Mouse (Mus musculus) kidney, adult 2 months (tissue): ENCODE measurements at regions not wholly inside any gene's neighbourhood (a gene's known extent, or its start where the extent isn't known, plus 50 kb on each side); places are given as distances from the start of the nearest gene placed in this dataset.
"Not testable (repeated sequence)": the region's sequence is repeated elsewhere in the genome, so short reads cannot be mapped to it uniquely, and the experiment has no call there.

Experiments
- DNase-seq: peaks from one replicate; pipeline ENCODE4 v3.0.0; 2021
- H3K27ac ChIP-seq: fragments of 200-500 bp; 2 replicates; pipeline ENCODE4 v1.5.1; 2012; ENCODE audit warnings: low read depth, low read length, control low read depth, inconsistent platforms; ENCODE audit not compliant: insufficient read depth
- H3K27me3 ChIP-seq: fragments of 200-500 bp; replicated peaks from 2 replicates; pipeline ENCODE4 v1.6.1; 2012; ENCODE audit warnings: mild to moderate bottlenecking, moderate library complexity, low read length, inconsistent platforms; ENCODE audit not compliant: control insufficient read depth, insufficient read depth
- H3K36me3 ChIP-seq: fragments of 200-500 bp; 2 replicates; pipeline ENCODE4 v1.6.1; 2012; ENCODE audit warnings: mild to moderate bottlenecking, moderate library complexity, low read length, inconsistent platforms; ENCODE audit not compliant: control insufficient read depth, insufficient read depth
- H3K4me1 ChIP-seq: fragments of 200-500 bp; 2 replicates; pipeline ENCODE4 v1.6.1; 2011; ENCODE audit warnings: low read length; ENCODE audit not compliant: control insufficient read depth, insufficient read depth
- H3K4me3 ChIP-seq: fragments of 200-500 bp; 2 replicates; pipeline ENCODE4 v1.5.1; 2011; ENCODE audit warnings: mild to moderate bottlenecking, low read depth, low read length, control low read depth; ENCODE audit not compliant: insufficient read depth
- CTCF ChIP-seq: fragments of 200-500 bp; conservative IDR thresholded peaks from 2 replicates; pipeline ENCODE4 v1.5.1; 2011; ENCODE audit warnings: low read depth, mild to moderate bottlenecking, control low read depth, low read length, moderate library complexity, mixed read lengths; ENCODE audit not compliant: insufficient read depth, insufficient read length
- POLR2A ChIP-seq: fragments of 200-500 bp; IDR thresholded peaks from one replicate; pipeline ENCODE4 v1.6.1; 2011; ENCODE audit warnings: low read depth, low read length, control low read depth
- WGBS: fragments of 180-500 bp; shearing (Covaris S2); methylation state at CpG from one replicate; pipeline ENCODE4 v1.1.7; 2018; 5-methylcytosine and 5-hydroxymethylcytosine counted together

DNA sequence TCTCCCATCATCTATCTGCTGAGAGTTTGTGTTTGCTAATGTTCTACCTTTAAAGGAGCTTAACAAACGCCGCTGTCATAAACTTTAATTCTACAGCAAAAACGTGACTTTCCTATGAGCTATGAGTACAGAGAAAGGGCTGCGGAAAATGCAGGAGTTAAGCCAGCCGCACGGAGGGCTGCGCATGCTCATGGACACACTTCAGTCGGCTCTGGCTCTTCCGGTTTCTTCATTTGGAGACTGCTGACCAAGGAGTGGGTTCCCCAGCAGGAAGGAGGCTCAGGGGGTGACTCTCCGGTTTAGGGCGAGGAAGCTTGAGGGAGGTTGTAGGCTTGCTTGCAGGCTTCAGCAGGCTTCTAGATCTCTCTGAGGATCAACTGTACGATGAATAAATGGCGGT, 59.3 kb downstream of the Sox2 start:
- no peaks in the 10 kb centered on the region for H3K36me3 ChIP-seq
- no peaks in the 10 kb centered on the region for H3K4me1 ChIP-seq
- H3K4me3 ChIP-seq, result no peak overlapping the region
- TF ChIP-seq CTCF (no peak), POLR2A (no peak)
- H3K27me3 ChIP-seq, result no peaks in the 10 kb centered on the region
- 70% methylated on average over 13 of the region's 13 CpGs for WGBS
- no peak for DNase-seq
- no peak overlapping the region for H3K27ac ChIP-seq

DNA sequence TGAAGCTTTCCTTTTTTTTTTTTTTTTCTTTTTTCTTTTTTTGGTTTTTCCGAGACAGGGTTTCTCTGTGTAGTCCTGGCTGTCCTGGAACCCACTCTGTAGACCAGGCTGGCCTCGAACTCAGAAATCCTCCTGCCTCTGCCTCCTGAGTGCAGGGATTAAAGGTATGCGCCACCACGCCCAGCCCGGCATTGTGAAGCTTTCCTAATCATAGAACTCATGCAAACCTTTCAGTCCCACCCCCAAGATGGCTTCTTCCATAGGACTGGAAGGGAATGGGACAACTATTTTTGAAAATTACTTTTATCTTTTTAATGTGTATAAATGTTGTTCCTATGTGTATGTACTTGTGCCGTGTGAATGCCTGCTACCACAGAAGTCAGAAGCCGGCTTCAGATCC, 61.9 kb downstream of the Sox2 start:
- not testable (repeated sequence) for H3K27ac ChIP-seq, DNase-seq, H3K27me3 ChIP-seq, H3K4me1 ChIP-seq, H3K36me3 ChIP-seq, H3K4me3 ChIP-seq
- 91% methylated on average over 7 of the region's 7 CpGs for WGBS

DNA sequence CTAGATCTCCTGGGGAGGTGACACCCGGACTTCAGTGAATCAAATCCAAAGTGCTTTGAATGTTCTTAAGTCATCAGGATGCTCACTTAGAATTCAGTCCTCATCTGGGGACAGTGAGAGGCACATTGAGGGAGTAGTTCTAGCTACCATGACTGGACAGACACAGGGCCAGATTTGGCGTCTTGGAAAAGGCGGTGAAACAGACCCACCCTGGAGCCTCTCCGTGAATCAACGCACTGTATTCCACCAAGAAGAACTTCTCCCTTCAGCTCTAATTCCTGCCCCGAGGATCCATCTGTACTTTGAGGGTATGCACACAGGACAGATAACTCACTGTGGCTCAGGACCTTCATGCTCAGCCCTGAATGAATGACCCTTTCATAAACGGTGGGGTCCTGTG, 72.3 kb downstream of the Sox2 start:
- Histone ChIP-seq H3K27me3 (no peaks in the 10 kb centered on the region), H3K4me1 (no peaks in the 10 kb centered on the region), H3K4me3 (no peak overlapping the region), H3K36me3 (no peaks in the 10 kb centered on the region), H3K27ac (no peak overlapping the region)
- TF ChIP-seq CTCF (no peak), POLR2A (no peak)
- WGBS, result 85% methylated on average over 7 of the region's 7 CpGs
- no peak for DNase-seq

DNA sequence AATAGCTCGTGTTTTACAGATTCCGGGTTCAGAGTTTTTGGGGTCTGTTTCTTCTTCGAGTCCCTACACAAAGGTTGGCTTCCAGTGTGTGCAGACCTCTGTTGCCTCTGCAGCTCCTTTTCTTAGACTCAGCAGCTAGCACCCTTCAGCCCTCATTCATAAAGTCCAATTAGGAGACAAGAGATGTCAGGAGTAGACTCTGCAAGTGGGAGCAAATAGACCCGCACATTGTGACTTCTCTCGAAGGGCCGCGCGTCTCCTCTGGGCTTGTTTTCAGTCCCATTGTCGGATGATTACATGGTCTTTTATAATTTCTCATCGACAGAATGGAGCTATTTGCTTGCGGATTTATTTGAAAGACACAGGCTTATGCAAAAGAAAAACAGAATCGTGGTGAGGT, 76.8 kb downstream of the Sox2 start:
- H3K27me3 ChIP-seq, result no peaks in the 10 kb centered on the region
- no peak for TF ChIP-seq POLR2A
- no peak for TF ChIP-seq CTCF
- H3K27ac ChIP-seq, result no peak overlapping the region
- no peak for DNase-seq
- no peak overlapping the region for H3K4me3 ChIP-seq
- H3K4me1 ChIP-seq, result no peaks in the 10 kb centered on the region
- no peaks in the 10 kb centered on the region for H3K36me3 ChIP-seq
- WGBS, result 90% methylated on average over 12 of the region's 12 CpGs

DNA sequence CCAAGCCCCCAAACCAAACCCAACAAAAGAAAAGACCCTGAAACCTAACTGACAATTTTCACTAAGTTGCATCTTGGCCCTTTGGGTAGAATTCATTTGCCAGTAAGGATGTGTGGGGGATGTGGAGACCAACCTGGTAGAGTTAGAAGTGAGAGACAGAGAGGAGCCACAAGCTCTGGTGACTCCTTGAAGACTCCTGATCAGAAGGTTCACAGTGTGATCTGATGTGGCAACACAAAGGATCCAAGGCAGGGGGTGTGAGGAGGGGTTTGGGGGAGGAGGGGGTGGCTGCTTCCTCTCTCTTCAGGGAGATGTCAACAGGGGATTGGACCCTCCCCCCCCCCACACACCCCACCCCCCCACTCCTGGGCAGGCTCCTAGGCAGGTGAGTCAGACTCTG, 78.1 kb downstream of the Sox2 start:
- H3K27ac ChIP-seq, result no peak overlapping the region
- H3K36me3 ChIP-seq, result no peaks in the 10 kb centered on the region
- no peaks in the 10 kb centered on the region for H3K27me3 ChIP-seq
- no peak overlapping the region for H3K4me3 ChIP-seq
- no peak for TF ChIP-seq CTCF
- no peak for TF ChIP-seq POLR2A
- H3K4me1 ChIP-seq, result no peaks in the 10 kb centered on the region
- no peak for DNase-seq

DNA sequence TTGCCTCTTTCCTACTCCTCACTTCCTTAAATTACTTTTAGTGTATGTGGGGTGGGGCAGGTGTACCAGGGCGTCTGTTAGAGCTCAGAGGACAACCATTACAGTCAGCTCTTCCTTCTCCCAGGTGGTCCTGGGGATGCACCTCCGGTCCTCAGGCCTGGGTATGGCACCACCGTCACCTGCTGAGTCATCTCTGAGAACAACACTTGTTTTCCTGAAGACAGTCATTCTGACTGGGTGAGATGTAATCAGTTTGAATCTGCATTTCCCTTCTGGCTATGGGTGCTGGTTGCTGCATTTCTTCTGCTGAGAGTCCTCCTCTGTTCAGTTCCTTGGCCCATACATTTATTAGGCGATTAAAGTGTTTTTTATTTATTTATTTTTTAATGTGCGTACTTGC, 84.8 kb downstream of the Sox2 start:
- no peaks in the 10 kb centered on the region for H3K27me3 ChIP-seq
- no peak for DNase-seq
- no peak overlapping the region for H3K4me3 ChIP-seq
- WGBS, result 91% methylated on average over 5 of the region's 5 CpGs
- TF ChIP-seq POLR2A (no peak), CTCF (no peak)
- H3K36me3 ChIP-seq, result no peaks in the 10 kb centered on the region
- H3K4me1 ChIP-seq, result no peaks in the 10 kb centered on the region
- no peak overlapping the region for H3K27ac ChIP-seq

DNA sequence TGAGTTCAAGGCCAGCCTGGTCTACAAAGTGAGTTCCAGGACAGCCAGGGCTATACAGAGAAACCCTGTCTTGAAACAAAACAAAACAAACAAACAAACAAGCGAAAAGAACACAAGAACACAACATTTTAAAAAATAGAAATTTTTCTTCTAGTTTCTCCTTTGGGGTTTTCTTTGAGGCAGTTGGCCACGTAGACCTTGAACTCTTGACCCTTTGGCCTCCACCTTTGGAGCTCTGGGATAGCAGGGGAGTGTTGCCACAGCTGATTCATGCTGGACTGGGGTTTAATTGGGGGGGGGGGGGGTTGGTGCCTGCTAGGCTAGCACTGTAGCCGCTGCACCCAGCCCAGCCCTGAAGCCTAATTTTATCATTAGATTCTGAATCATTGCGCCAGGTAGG, 87.8 kb downstream of the Sox2 start:
- DNase-seq, result no peak
- Histone ChIP-seq H3K4me3 (no peak overlapping the region), H3K27me3 (no peaks in the 10 kb centered on the region), H3K4me1 (no peaks in the 10 kb centered on the region), H3K36me3 (no peaks in the 10 kb centered on the region), H3K27ac (no peak overlapping the region)
- 90% methylated on average over 4 of the region's 4 CpGs for WGBS
- no peak for TF ChIP-seq POLR2A
- TF ChIP-seq CTCF, result no peak

DNA sequence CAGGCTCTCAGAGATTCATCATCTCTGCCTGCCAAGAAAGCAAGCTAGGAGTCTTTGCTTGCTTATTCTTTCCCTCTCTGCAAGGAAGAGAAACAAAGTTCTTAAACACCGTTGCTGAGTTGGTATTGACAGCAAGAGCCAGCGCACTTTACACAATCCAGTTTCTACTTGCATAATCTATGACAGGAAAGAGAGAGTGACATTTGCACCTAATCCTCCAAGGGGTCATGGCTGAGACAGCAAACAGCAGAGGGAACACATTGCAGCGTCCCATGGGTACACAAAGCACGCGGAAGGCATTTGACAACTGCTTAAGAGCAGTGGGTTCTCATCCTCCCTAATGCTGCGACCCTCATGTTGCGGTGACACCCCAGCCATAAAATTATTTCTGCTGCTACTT, 88.7 kb downstream of the Sox2 start:
- Histone ChIP-seq H3K27ac (no peak overlapping the region), H3K4me1 (no peaks in the 10 kb centered on the region), H3K4me3 (no peak overlapping the region), H3K27me3 (no peaks in the 10 kb centered on the region), H3K36me3 (no peaks in the 10 kb centered on the region)
- WGBS, result 51% methylated on average over 7 of the region's 7 CpGs
- DNase-seq, result no peak
- TF ChIP-seq POLR2A (no peak), CTCF (no peak)
